Mouse (Mus musculus): ENCODE data around the gene Mst1r. TPM values are rescaled to one million over a fixed set of nuclear protein-coding genes. Genes with fewer than 3 reads are reported as not detected.

The Mst1r gene
- polyA plus RNA-seq, 1 experiment from 2014 or later = 7.1 TPM

GRCm38 (mm10) chr9:107947241-107948194 lies 40.8 kb downstream of the Mst1r start:
- WGBS = 85% methylated on average over 31 of the region's 31 CpGs

GRCm38 (mm10) chr9:107949184-107949921 lies 42.7 kb downstream of the Mst1r start:
- WGBS = 78% methylated on average over 13 of the region's 13 CpGs

More at GRCm38 (mm10) chr9:107947241-107948194, 40.8 kb downstream of the Mst1r start:
- H3K4me2 ChIP-seq (replicated peaks; ENCODE audit: low read depth) = no peak overlapping the region
- no peak overlapping the region for H3K27ac ChIP-seq (ENCODE audit: low read depth, low read length)
- H3K9ac ChIP-seq (ENCODE audit: low read depth, low read length) = no peak overlapping the region
- no peak for ATAC-seq
- no peaks in the 10 kb centered on the region for H3K36me3 ChIP-seq (ENCODE audit: control insufficient read depth, insufficient read depth)
- H3K4me3 ChIP-seq (ENCODE audit: low read depth, low read length) = no peak overlapping the region
- no peaks in the 10 kb centered on the region for H3K9me3 ChIP-seq (ENCODE audit: control insufficient read depth)
- no peaks in the 10 kb centered on the region for H3K27me3 ChIP-seq (replicated peaks; ENCODE audit: control insufficient read depth, insufficient read depth, low read length)
- H3K4me1 ChIP-seq (replicated peaks; ENCODE audit: control insufficient read depth, insufficient read depth, low read length) = 0 out of 2 replicates have a peak, but pooled peaks cover 2% of the 10 kb centered on the region
- TF ChIP-seq CTCF (IDR thresholded peaks at IDR 0.05; ENCODE audit: low read depth) = no peak

GRCm38 (mm10) chr9:107949922-107950235 lies 43.2 kb downstream of the Mst1r start, which contains the start of gene Traip:
Traip (plus strand) TSS chr9:107950136.
- no peak for TF ChIP-seq CTCF (IDR thresholded peaks at IDR 0.05; ENCODE audit: low read depth)
- no peaks in the 10 kb centered on the region for H3K36me3 ChIP-seq (ENCODE audit: control insufficient read depth, insufficient read depth)

More at GRCm38 (mm10) chr9:107949184-107949921, 42.7 kb downstream of the Mst1r start:
- TF ChIP-seq CTCF (IDR thresholded peaks at IDR 0.05; ENCODE audit: low read depth) = no peak
- H3K9ac ChIP-seq (ENCODE audit: low read depth, low read length) = no peak overlapping the region
- no peaks in the 10 kb centered on the region for H3K9me3 ChIP-seq (ENCODE audit: control insufficient read depth)
- 0 out of 2 replicates have a peak, but pooled peaks cover 2% of the 10 kb centered on the region for H3K4me1 ChIP-seq (replicated peaks; ENCODE audit: control insufficient read depth, insufficient read depth, low read length)
- no peak overlapping the region for H3K27ac ChIP-seq (ENCODE audit: low read depth, low read length)
- H3K36me3 ChIP-seq (ENCODE audit: control insufficient read depth, insufficient read depth) = no peaks in the 10 kb centered on the region
- no peak for ATAC-seq
- no peak overlapping the region for H3K4me3 ChIP-seq (ENCODE audit: low read depth, low read length)
- no peak overlapping the region for H3K4me2 ChIP-seq (replicated peaks; ENCODE audit: low read depth)
- H3K27me3 ChIP-seq (replicated peaks; ENCODE audit: control insufficient read depth, insufficient read depth, low read length) = no peaks in the 10 kb centered on the region

GRCm38 (mm10) chr9:107950460-107951355 lies 44.0 kb downstream of the Mst1r start:
- Histone ChIP-seq H3K4me1 (replicated peaks; ENCODE audit: control insufficient read depth, insufficient read depth, low read length) (0 out of 2 replicates have a peak, but pooled peaks cover 2% of the 10 kb centered on the region), H3K36me3 (ENCODE audit: control insufficient read depth, insufficient read depth) (no peaks in the 10 kb centered on the region), H3K27me3 (replicated peaks; ENCODE audit: control insufficient read depth, insufficient read depth, low read length) (no peaks in the 10 kb centered on the region), H3K4me2 (replicated peaks; ENCODE audit: low read depth) (peak overlapping the region; percentile 72), H3K4me3 (ENCODE audit: low read depth, low read length) (peak overlapping the region; percentile 65), H3K27ac (ENCODE audit: low read depth, low read length) (no peak overlapping the region), H3K9ac (ENCODE audit: low read depth, low read length) (peak overlapping the region; percentile 56), H3K9me3 (ENCODE audit: control insufficient read depth) (no peaks in the 10 kb centered on the region)
- WGBS = 15% methylated on average over 45 of the region's 45 CpGs
- TF ChIP-seq CTCF (IDR thresholded peaks at IDR 0.05; ENCODE audit: low read depth) = no peak
- ATAC-seq = peak; percentile 90

More at GRCm38 (mm10) chr9:107949922-107950235, 43.2 kb downstream of the Mst1r start, which contains the start of gene Traip:
- Histone ChIP-seq H3K9ac (ENCODE audit: low read depth, low read length) (peak within 1 kb of the TSS; percentile 56), H3K4me1 (replicated peaks; ENCODE audit: control insufficient read depth, insufficient read depth, low read length) (0 out of 2 replicates have a peak, but pooled peaks cover 2% of the 10 kb centered on the region), H3K27ac (ENCODE audit: low read depth, low read length) (no peak within 1 kb of the TSS), H3K9me3 (ENCODE audit: control insufficient read depth) (no peaks in the 10 kb centered on the region), H3K4me3 (ENCODE audit: low read depth, low read length) (peak within 1 kb of the TSS; percentile 65), H3K27me3 (replicated peaks; ENCODE audit: control insufficient read depth, insufficient read depth, low read length) (no peaks in the 10 kb centered on the region), H3K4me2 (replicated peaks; ENCODE audit: low read depth) (peak within 1 kb of the TSS; percentile 72)
- ATAC-seq = no peak
- 91% methylated on average over 10 of the region's 10 CpGs for WGBS

- Histone ChIP-seq H3K27me3 (replicated peaks; ENCODE audit: control insufficient read depth, insufficient read depth, low read length) (no peaks in the 10 kb centered on the region), H3K27ac (ENCODE audit: low read depth, low read length) (no peak overlapping the region), H3K4me3 (ENCODE audit: low read depth, low read length) (no peak overlapping the region), H3K4me1 (replicated peaks; ENCODE audit: control insufficient read depth, insufficient read depth, low read length) (no peaks in the 10 kb centered on the region), H3K9me3 (ENCODE audit: control insufficient read depth) (no peaks in the 10 kb centered on the region), H3K9ac (ENCODE audit: low read depth, low read length) (no peak overlapping the region), H3K36me3 (ENCODE audit: control insufficient read depth, insufficient read depth) (0 out of 2 replicates have a peak, but pooled peaks cover 8% of the 10 kb centered on the region), H3K4me2 (replicated peaks; ENCODE audit: low read depth) (no peak overlapping the region)
- ATAC-seq = no peak
- TF ChIP-seq CTCF (IDR thresholded peaks at IDR 0.05; ENCODE audit: low read depth) = no peak
- 70% methylated on average over 6 of the region's 6 CpGs for WGBS
Observed at GRCm38 (mm10) chr9:107955613-107956289, 49.1 kb downstream of the Mst1r start.
